Mouse (Mus musculus) midbrain, embryonic 12.5 days (tissue): ENCODE data around the gene Sec24d. TPM values are rescaled to one million over a fixed set of nuclear protein-coding genes. Genes with fewer than 3 reads are reported as not detected.
"Not testable (repeated sequence)": the region's sequence is repeated elsewhere in the genome, so short reads cannot be mapped to it uniquely, and the experiment has no call there.

Experiments
- ATAC-seq: fragments of 200-750 bp; cut with Nextera tagmentation; 2 replicates; pipeline ENCODE4 v1.8.0; 2017; ENCODE audit warnings: low read depth, moderate TSS enrichment, moderate library complexity; ENCODE audit not compliant: low FRiP score
- H3K27ac ChIP-seq: fragments of 300-500 bp; sonication (generic); replicated peaks from 2 replicates; pipeline ENCODE4 v1.5.1; 2016; ENCODE audit warnings: mild to moderate bottlenecking
- H3K27me3 ChIP-seq: fragments of 300-500 bp; sonication (generic); 2 replicates; pipeline ENCODE4 v1.6.1; 2016; ENCODE audit warnings: mild to moderate bottlenecking
- H3K36me3 ChIP-seq: fragments of 300-500 bp; sonication (generic); 2 replicates; pipeline ENCODE4 v1.6.1; 2016
- H3K4me1 ChIP-seq: fragments of 300-500 bp; sonication (generic); 2 replicates; pipeline ENCODE4 v1.6.1; 2016
- H3K4me2 ChIP-seq: fragments of 300-500 bp; sonication (generic); replicated peaks from 2 replicates; pipeline ENCODE4 v1.6.1; 2016; ENCODE audit warnings: mild to moderate bottlenecking, moderate library complexity
- H3K4me3 ChIP-seq: fragments of 300-500 bp; sonication (generic); 2 replicates; pipeline ENCODE4 v1.5.1; 2016; ENCODE audit warnings: mild to moderate bottlenecking
- H3K9ac ChIP-seq: fragments of 300-500 bp; sonication (generic); replicated peaks from 2 replicates; pipeline ENCODE4 v1.6.1; 2016; ENCODE audit warnings: mild to moderate bottlenecking, moderate library complexity
- H3K9me3 ChIP-seq: fragments of 300-500 bp; sonication (generic); 2 replicates; pipeline ENCODE4 v1.6.1; 2016; ENCODE audit warnings: mild to moderate bottlenecking
- WGBS: fragments of 180-500 bp; shearing (Covaris S2); methylation state at CpG from one replicate; pipeline ENCODE4 v1.1.7; 2016; 5-methylcytosine and 5-hydroxymethylcytosine counted together
- polyA plus RNA-seq: library from polyadenylated mRNA; unstranded; fragments of >200 nt; fragmentation: Nextera tagmentation; extraction: Ambion mirVana; gene quantifications from 2 replicates; pipeline ENCODE4 v1.2.1, GENCODE M21; 2016

The Sec24d gene
- polyA plus RNA-seq, 1 experiment from 2014 or later: 23.4 TPM

DNA sequence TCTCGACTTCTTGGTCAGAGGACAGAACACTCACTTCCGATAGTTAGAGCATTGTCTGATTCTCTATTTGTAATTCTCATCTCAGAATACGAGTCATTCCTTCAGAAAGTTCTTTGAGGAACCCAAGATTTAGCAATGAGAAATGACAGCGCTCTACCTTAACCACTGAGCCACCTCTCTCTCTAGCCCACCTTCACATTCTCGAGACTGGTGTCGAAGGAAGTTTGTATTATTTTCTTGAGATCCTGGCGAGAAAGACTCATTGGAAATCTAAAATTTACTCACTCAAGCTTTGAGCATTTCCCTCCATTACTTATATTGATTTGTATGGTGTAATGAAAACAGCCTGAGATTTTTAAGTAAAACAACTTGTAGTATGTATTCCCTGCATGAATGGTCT, 117.2 kb downstream of the Sec24d start:
- Histone ChIP-seq H3K9ac (no peak overlapping the region), H3K4me3 (peak overlapping the region; percentile 76; the same call in 1 of the 2 replicates), H3K4me2 (peak overlapping the region; percentile 70), H3K9me3 (no peaks in the 10 kb centered on the region), H3K36me3 (peaks cover 15% of the 10 kb centered on the region; the same call in 1 of the 2 replicates), H3K27ac (no peak overlapping the region), H3K27me3 (peaks cover 4% of the 10 kb centered on the region; the same call in 1 of the 2 replicates), H3K4me1 (peaks cover 19% of the 10 kb centered on the region)
- WGBS: 94% methylated on average over 7 of the region's 7 CpGs
- ATAC-seq: no peak

DNA sequence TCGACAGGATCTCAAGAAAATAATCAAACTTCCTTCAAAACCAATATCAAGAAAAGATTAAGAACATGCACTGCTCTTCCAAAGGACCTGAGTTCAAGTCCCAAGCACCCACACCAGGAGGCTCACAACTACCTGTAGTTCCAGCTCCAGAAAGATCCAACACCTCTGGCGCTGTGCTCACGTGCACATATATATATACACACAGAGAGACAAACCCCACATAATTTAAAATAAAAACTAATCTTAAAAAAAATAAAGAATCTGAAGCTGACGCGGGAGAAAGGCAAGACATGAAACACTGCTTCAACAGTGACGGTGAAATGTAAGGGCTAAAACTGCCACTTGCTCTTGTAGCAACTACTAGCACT, 117.8 kb downstream of the Sec24d start:
- Histone ChIP-seq H3K27ac (peak overlapping the region; percentile 69), H3K9me3 (no peaks in the 10 kb centered on the region), H3K36me3 (peaks cover 10% of the 10 kb centered on the region; the same call in 1 of the 2 replicates), H3K4me1 (peaks cover 19% of the 10 kb centered on the region), H3K4me2 (peak overlapping the region; percentile 70), H3K4me3 (peak overlapping the region; percentile 76), H3K9ac (peak overlapping the region; percentile 71), H3K27me3 (peaks cover 4% of the 10 kb centered on the region; the same call in 1 of the 2 replicates)
- WGBS: 9% methylated on average over 6 of the region's 6 CpGs
- peak; percentile 16; the same call in 1 of the 2 replicates for ATAC-seq

DNA sequence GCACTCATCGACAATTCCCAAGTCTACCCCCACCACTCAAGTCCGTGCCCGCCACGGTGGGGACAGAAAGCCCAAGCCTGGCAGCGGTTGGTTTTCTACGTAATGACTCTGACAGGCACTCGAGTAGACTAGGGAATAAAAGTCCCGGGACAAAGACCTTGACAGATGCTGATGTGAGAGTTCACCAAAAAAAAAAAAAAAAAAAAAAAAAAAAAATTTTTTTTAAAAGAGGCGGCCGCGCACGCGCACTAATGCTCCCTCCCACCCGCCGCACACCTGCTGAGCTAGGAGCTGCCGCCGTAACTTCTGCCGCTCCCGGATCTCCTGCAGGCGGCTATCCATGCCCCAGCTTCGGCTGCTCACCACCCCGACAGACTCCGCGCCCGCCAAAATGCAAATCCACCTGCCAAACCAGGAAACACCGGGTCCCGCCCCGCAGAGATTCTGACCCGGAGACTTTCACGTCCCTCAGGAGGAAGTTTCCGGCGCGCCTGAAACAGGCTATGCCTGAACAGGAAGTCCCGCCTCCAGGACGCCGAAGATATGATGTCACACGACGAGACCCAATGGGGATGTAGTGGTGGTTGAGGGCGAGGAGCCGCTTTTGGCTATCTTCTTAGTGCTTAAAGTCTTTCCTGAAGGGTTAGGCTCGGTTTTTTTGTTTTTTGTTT, 118.4 kb downstream of the Sec24d start, which contains the start of gene Mettl14:
Mettl14 (minus strand) TSS at position 623 of the 671 bp plus-strand sequence.
- H3K36me3 ChIP-seq: peaks cover 9% of the 10 kb centered on the region; the same call in 1 of the 2 replicates
- under 1% methylated on average over 39 of the region's 41 CpGs for WGBS
- H3K4me3 ChIP-seq: peak within 1 kb of the TSS; percentile 76
- no peaks in the 10 kb centered on the region for H3K9me3 ChIP-seq
- H3K27ac ChIP-seq: peak within 1 kb of the TSS; percentile 91
- peaks cover 4% of the 10 kb centered on the region; the same call in 1 of the 2 replicates for H3K27me3 ChIP-seq
- H3K9ac ChIP-seq: peak within 1 kb of the TSS; percentile 71
- peak; percentile 99 for ATAC-seq
- H3K4me2 ChIP-seq: peak within 1 kb of the TSS; percentile 70
- peaks cover 19% of the 10 kb centered on the region for H3K4me1 ChIP-seq

- peak overlapping the region; percentile 55 for H3K4me2 ChIP-seq
- peak overlapping the region; percentile 91 for H3K27ac ChIP-seq
- peak overlapping the region; percentile 76 for H3K4me3 ChIP-seq
- H3K9ac ChIP-seq: peak overlapping the region; percentile 55
- not testable (repeated sequence) for H3K27me3 ChIP-seq, H3K9me3 ChIP-seq, H3K36me3 ChIP-seq
- WGBS: 15% methylated on average over 12 of the region's 12 CpGs
- ATAC-seq: peak; percentile 81
- peaks cover 19% of the 10 kb centered on the region for H3K4me1 ChIP-seq
Measured at GRCm38 (mm10) chr3:123386157-123386780, 119.0 kb downstream of the Sec24d start.

GRCm38 (mm10) chr3:123391180-123391579, 123.9 kb downstream of the Sec24d start:
- ATAC-seq: no peak
- Histone ChIP-seq H3K27me3 (peaks cover 4% of the 10 kb centered on the region; the same call in 1 of the 2 replicates), H3K4me2 (no peak overlapping the region), H3K4me1 (no peaks in the 10 kb centered on the region), H3K27ac (no peak overlapping the region), H3K9me3 (no peaks in the 10 kb centered on the region), H3K4me3 (no peak overlapping the region), H3K36me3 (no peaks in the 10 kb centered on the region), H3K9ac (no peak overlapping the region)
- WGBS: 91% methylated on average over 4 of the region's 4 CpGs

- Histone ChIP-seq H3K4me3 (no peak overlapping the region), H3K27ac (no peak overlapping the region), H3K9ac (no peak overlapping the region), H3K4me2 (no peak overlapping the region), H3K27me3 (no peaks in the 10 kb centered on the region), H3K36me3 (no peaks in the 10 kb centered on the region), H3K9me3 (no peaks in the 10 kb centered on the region), H3K4me1 (no peaks in the 10 kb centered on the region)
- WGBS: 88% methylated on average over 5 of the region's 5 CpGs
- ATAC-seq: no peak
Measured at GRCm38 (mm10) chr3:123395611-123396010, 128.4 kb downstream of the Sec24d start.

DNA sequence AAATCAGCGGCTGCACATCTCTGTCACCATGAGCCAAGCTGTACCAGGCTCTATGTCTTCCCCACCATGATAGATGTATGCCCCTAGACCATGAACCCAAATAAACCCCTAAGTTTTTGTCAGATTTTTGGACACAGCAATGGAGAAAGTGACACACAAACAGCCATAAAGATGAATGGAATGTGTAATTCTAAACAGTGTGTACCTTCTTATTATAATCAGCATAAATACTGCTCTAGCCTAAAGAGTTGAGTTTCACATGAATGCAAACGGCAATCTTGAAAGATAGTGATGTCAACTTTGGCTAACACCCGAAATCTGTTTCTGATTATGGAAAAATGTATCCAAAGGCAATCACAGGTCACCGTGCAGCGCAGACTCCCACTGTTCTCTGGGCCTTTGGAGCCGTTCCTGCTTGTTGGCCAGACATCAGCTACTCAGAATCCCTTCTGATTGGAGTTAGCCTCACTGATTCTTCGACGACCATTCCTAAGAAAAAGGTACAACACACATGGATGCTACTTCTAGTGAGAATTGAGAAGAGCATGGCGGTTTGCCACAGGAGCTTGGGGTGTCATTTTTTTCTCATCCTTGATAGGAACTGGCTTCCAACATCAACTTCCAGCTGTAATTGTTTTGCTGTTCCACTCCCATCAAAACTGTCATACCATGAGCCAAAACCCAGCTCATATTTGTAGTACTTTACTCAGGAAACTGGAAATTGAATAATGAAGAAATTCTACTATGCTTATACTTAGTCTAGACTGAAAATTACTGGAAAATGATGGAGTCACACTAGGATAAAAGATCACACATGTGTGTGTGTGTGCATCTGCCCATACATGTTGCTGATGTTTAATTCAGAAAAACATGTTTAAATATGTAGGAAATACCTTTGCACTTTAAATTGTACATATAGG, 130.6 kb downstream of the Sec24d start:
- Histone ChIP-seq H3K4me2 (no peak overlapping the region), H3K36me3 (no peaks in the 10 kb centered on the region), H3K9me3 (no peaks in the 10 kb centered on the region), H3K4me1 (no peaks in the 10 kb centered on the region), H3K4me3 (no peak overlapping the region), H3K27ac (no peak overlapping the region), H3K9ac (no peak overlapping the region), H3K27me3 (no peaks in the 10 kb centered on the region)
- no peak for ATAC-seq
- 80% methylated on average over 9 of the region's 9 CpGs for WGBS

DNA sequence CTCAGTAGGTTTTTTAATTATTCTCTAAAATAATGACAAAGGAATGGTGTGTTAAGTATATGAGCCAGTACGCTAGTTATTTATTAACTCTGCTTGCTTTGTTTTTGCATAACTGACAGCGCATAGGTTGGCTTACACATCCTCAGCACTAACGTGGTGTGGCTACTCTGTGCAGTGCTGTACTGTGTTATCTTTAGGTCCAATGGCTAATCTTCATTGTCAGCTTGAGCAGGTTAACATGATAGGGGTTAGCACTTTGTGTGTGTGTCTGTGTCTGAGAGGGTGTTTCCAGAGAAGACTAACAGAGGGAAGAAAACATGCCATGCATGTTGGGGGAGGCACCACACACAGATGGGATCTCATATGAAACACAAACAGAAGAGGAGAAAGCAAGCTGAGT, 137.7 kb downstream of the Sec24d start:
- no peak overlapping the region for H3K9ac ChIP-seq
- H3K4me3 ChIP-seq: no peak overlapping the region
- H3K9me3 ChIP-seq: no peaks in the 10 kb centered on the region
- 87% methylated on average over 3 of the region's 3 CpGs for WGBS
- H3K36me3 ChIP-seq: no peaks in the 10 kb centered on the region
- no peak for ATAC-seq
- no peak overlapping the region for H3K27ac ChIP-seq
- H3K27me3 ChIP-seq: no peaks in the 10 kb centered on the region
- H3K4me1 ChIP-seq: no peaks in the 10 kb centered on the region
- no peak overlapping the region for H3K4me2 ChIP-seq

DNA sequence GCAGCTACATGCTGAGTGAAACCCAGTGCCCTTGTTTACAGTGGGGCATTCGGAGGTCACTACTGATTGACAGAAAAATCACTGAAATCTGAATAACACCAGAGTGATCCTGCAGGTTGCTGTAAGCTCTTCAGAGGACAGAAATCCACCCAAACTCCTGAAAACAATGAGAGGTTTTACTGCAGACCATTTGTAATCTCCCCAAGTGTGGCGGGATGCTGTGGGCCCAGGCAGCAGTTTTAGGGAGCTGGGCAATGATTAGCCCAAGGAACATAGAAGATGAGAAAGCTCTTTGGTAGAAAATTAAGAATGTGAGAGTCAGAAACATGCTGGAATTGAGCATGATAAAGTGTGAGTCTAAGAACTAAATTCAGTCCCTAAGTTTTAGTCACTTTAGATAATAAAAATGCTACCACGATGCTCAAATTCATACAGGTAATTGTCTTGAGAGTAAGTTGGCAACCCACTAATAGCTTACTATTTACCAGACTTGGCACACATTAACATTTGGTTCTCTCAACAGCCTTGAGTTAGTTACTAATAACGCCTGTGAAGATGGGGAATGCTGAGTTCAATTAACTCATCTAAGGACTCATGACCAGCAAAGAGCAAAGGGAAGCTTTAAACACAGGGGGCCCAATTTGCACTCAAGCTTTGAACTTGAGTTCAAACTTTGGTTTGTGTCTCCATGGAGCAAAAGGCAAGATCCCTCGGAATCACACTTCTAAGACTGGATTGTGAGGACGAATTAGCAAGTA, 144.7 kb downstream of the Sec24d start:
- no peaks in the 10 kb centered on the region for H3K9me3 ChIP-seq
- no peak overlapping the region for H3K27ac ChIP-seq
- no peaks in the 10 kb centered on the region for H3K4me1 ChIP-seq
- no peak overlapping the region for H3K4me2 ChIP-seq
- H3K9ac ChIP-seq: no peak overlapping the region
- WGBS: 79% methylated on average over 6 of the region's 6 CpGs
- H3K27me3 ChIP-seq: no peaks in the 10 kb centered on the region
- no peak overlapping the region for H3K4me3 ChIP-seq
- ATAC-seq: no peak
- no peaks in the 10 kb centered on the region for H3K36me3 ChIP-seq

GRCm38 (mm10) chr3:123413173-123413572, 145.9 kb downstream of the Sec24d start:
- Histone ChIP-seq H3K4me3 (no peak overlapping the region), H3K4me2 (no peak overlapping the region), H3K9me3 (no peaks in the 10 kb centered on the region), H3K4me1 (no peaks in the 10 kb centered on the region), H3K9ac (no peak overlapping the region), H3K36me3 (no peaks in the 10 kb centered on the region), H3K27ac (no peak overlapping the region), H3K27me3 (no peaks in the 10 kb centered on the region)
- WGBS: 22% methylated on average over 5 of the region's 5 CpGs
- no peak for ATAC-seq
